Mouse (Mus musculus) heart, embryonic 13.5 days (tissue): ENCODE results near the gene Plekho2. TPM values are rescaled to one million over a fixed set of nuclear protein-coding genes. Genes with fewer than 3 reads are reported as not detected.

Experiments used
- ATAC-seq: fragments of 200-750 bp; cut with Nextera tagmentation; 2 replicates; pipeline ENCODE4 v1.8.0; 2017; ENCODE audit warnings: moderate TSS enrichment; ENCODE audit not compliant: insufficient number of reproducible peaks, low FRiP score, low TSS enrichment; ENCODE audit errors: extremely low read depth
- H3K27ac ChIP-seq: fragments of 300-500 bp; sonication (generic); replicated peaks from 2 replicates; pipeline ENCODE4 v1.5.1; 2015; ENCODE audit warnings: moderate library complexity, mild to moderate bottlenecking, inconsistent platforms
- H3K27me3 ChIP-seq: fragments of 300-500 bp; sonication (generic); replicated peaks from 2 replicates; pipeline ENCODE4 v1.6.1; 2015; ENCODE audit warnings: mild to moderate bottlenecking, inconsistent platforms
- H3K36me3 ChIP-seq: fragments of 300-500 bp; sonication (generic); 2 replicates; pipeline ENCODE4 v1.6.1; 2015; ENCODE audit warnings: mild to moderate bottlenecking, inconsistent platforms
- H3K4me1 ChIP-seq: fragments of 300-500 bp; sonication (generic); 2 replicates; pipeline ENCODE4 v1.6.1; 2015; ENCODE audit warnings: inconsistent platforms
- H3K4me2 ChIP-seq: fragments of 300-500 bp; sonication (generic); 2 replicates; pipeline ENCODE4 v1.6.1; 2015; ENCODE audit warnings: inconsistent platforms, mild to moderate bottlenecking, moderate library complexity
- H3K4me3 ChIP-seq: fragments of 300-500 bp; sonication (generic); 2 replicates; pipeline ENCODE4 v1.5.1; 2015; ENCODE audit warnings: moderate library complexity, mild to moderate bottlenecking, inconsistent platforms
- H3K9ac ChIP-seq: fragments of 300-500 bp; sonication (generic); 2 replicates; pipeline ENCODE4 v1.6.1; 2015; ENCODE audit warnings: inconsistent platforms, mild to moderate bottlenecking, moderate library complexity
- H3K9me3 ChIP-seq: fragments of 300-500 bp; sonication (generic); 2 replicates; pipeline ENCODE4 v1.6.1; 2016; ENCODE audit warnings: inconsistent platforms
- WGBS: fragments of 180-500 bp; shearing (Covaris S2); methylation state at CpG from one replicate; pipeline ENCODE4 v1.1.7; 2015; ENCODE audit warnings: mixed read lengths; 5-methylcytosine and 5-hydroxymethylcytosine counted together
- polyA plus RNA-seq: library from polyadenylated mRNA; unstranded; fragments of >200 nt; fragmentation: Nextera tagmentation; extraction: Ambion mirVana; gene quantifications from 2 replicates; pipeline ENCODE4 v1.2.1, GENCODE M21; 2015

Plekho2 gene
- polyA plus RNA-seq, 1 experiment from 2014 or later, result 10.7 TPM

DNA sequence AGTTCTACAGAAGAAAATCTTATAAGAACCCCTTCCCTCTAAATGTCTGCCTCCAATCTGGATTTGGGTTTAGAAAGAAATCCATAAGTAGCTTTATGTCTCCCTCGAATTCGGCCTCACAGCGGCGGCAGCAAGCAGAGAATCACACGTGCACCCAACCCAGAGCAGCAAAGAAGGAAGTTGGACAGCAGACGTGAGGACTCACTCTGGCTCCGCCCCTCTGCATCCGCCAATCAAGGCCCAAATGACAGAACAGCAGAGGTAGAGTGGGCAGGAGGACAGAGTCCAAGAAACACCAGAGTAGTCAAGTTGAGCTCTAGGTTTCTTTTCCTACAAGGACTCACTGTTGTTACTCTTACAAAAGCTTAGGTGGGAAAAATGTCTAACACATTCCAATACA, 3.2 kb upstream of the Plekho2 start:
- no peaks in the 10 kb centered on the region for H3K27me3 ChIP-seq
- H3K9me3 ChIP-seq, result no peaks in the 10 kb centered on the region; the same call in 1 of the 2 replicates
- 23% methylated on average over 8 of the region's 8 CpGs for WGBS
- no peak overlapping the region for H3K4me3 ChIP-seq
- H3K27ac ChIP-seq, result no peak overlapping the region
- ATAC-seq, result no peak
- no peak overlapping the region for H3K9ac ChIP-seq
- H3K4me1 ChIP-seq, result peaks cover 38% of the 10 kb centered on the region
- H3K4me2 ChIP-seq, result no peak overlapping the region
- no peaks in the 10 kb centered on the region for H3K36me3 ChIP-seq

DNA sequence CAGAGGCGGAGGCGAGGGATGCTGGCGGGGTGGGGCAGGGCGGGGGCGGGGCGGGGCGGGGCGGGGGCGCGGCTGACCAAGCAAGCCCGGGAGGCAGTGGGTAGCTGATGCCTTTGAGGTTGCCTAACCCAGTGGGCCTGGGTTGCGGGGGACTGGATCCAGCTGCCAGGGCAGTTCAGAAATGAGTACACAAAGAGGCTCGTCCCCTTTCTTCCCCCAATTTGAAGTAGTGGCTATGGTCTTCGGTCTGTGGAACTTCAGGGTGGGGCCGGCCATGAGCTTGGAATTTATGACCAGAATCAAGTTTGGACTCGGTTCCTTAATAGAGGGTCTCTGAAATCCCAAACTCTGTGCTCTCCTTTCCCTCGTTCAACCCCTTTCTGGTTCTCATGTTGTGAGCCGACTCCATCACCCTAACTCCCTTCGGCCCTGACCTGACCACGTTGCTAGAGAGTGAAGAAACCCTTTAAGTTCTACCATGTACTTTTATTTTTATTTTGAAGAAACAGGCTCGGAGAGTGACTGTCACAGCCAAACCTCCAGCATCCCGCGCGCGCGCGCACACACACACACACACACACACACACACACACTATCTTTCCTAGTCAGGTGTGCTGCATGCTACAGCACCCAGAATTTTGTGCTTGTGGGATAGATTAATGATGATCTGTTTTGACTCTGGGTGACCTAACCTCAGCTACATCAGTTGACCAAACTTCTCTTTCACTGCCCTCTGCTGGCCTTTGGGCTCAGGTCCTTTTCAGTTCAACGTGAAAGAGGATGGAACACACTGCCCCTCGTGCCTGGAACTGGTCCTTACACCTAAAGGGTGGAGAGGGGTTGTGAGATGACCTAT, 789 bp upstream of the Plekho2 start:
- Histone ChIP-seq H3K4me3 (peak overlapping the region; percentile 76), H3K4me1 (peaks cover 50% of the 10 kb centered on the region), H3K4me2 (peak overlapping the region; percentile 78), H3K9me3 (no peaks in the 10 kb centered on the region; the same call in 1 of the 2 replicates), H3K27me3 (no peaks in the 10 kb centered on the region), H3K9ac (peak overlapping the region; percentile 73), H3K27ac (peak overlapping the region; percentile 86), H3K36me3 (no peaks in the 10 kb centered on the region)
- WGBS, result 5% methylated on average over 29 of the region's 29 CpGs
- ATAC-seq, result no peak

DNA sequence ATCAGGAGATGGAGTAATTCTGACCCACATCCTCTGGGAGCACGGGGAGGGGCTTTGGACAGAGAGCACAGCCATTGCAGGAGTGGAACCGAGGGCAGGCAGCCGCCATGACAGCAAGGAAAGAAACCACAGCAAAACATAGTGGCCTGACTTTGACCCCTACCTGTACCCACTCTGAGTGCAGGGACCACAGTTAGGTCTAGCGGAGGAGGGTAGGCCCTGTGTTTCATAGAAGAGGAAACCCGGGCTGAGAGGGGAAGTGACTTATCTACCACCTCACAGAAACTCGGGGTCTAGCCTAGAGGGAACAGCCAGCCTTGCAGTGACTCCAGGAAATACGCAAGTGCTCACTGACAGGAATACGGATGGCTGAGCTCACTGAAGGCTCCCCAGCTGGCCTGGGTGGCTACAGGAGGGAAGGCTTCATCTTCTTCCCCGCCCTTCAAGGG, 1.0 kb downstream of the Plekho2 start:
- ATAC-seq, result no peak
- Histone ChIP-seq H3K9ac (peak overlapping the region; percentile 90), H3K27ac (peak overlapping the region; percentile 84), H3K4me2 (peak overlapping the region; percentile 78), H3K9me3 (no peaks in the 10 kb centered on the region), H3K4me3 (peak overlapping the region; percentile 76), H3K27me3 (no peaks in the 10 kb centered on the region), H3K36me3 (no peaks in the 10 kb centered on the region), H3K4me1 (peaks cover 63% of the 10 kb centered on the region)
- WGBS, result 32% methylated on average over 9 of the region's 9 CpGs

DNA sequence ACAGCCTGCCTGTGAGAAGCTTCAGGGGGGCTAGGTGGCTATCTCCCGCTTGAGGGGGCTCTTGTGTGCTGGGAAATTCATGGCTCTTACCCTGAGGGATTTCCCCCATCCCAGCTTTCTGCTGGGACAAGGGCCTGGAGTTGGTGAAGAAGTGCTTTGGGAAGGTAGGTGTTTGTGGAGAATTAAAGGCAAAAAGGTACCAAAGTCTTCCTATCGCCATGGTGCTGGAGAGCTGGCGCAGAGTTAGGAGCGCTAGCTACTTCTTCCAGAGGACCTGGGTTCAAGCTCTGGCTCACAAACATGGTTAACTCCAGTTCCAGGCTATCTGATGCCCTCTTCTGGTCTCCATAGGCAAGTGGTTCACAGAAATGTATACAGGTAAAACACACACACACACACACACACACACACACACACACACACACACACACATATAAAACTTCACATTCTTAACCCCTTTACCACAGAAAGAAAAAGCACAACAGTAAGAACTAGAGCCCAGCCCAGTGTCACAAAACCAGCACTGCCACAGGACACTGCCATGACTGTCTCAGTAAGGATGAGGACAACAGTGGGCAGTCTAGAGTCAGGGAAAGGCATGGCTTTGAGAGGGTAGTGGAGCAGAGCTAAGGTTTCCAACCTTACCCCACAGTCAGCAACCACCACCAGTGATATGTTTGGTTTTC, 2.2 kb downstream of the Plekho2 start:
- H3K9me3 ChIP-seq, result no peaks in the 10 kb centered on the region
- H3K9ac ChIP-seq, result peak overlapping the region; percentile 62
- peak overlapping the region; percentile 78 for H3K4me2 ChIP-seq
- H3K27ac ChIP-seq, result peak overlapping the region; percentile 90; the same call in 1 of the 2 replicates
- no peaks in the 10 kb centered on the region for H3K27me3 ChIP-seq
- WGBS, result 89% methylated on average over 4 of the region's 4 CpGs
- peaks cover 11% of the 10 kb centered on the region for H3K36me3 ChIP-seq
- peaks cover 60% of the 10 kb centered on the region for H3K4me1 ChIP-seq
- H3K4me3 ChIP-seq, result 0 out of 2 replicates have a peak overlapping the region, but pooled peaks have one; percentile 76
- ATAC-seq, result no peak

DNA sequence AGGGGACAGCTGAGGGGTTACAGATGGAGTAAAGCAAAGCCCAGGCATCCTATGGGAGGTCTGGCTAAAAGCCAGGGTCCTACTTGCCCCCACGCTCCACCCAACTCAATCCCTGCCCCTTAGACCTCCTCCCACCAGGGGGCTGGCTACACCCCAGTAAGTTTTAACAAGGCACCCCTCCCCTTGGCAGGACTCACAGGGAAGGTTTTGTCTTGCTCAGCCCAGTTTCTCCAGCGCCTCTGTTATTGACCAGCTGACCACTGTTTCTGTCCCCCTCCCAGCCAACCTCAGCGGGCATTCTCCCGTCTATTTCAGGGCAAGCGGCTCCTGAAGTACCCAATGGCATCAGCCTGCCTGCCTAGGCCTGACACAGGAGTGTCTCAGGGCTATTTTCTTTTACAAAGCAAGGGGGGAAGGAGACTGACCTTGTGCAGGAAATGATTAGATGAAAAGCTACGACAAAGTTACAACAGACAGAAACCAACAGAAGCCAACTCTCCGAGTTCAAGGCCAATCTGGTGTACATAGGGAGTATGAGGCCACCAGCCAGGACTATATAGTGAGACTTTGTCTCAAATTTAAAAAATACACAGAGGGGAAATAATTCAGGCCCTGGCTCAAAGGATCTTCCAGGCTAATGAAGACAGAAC, 2.9 kb downstream of the Plekho2 start:
- Histone ChIP-seq H3K9me3 (no peaks in the 10 kb centered on the region), H3K4me1 (peaks cover 60% of the 10 kb centered on the region), H3K27me3 (no peaks in the 10 kb centered on the region), H3K27ac (peak overlapping the region; percentile 90), H3K36me3 (peaks cover 18% of the 10 kb centered on the region), H3K4me3 (no peak overlapping the region), H3K9ac (peak overlapping the region; percentile 62), H3K4me2 (peak overlapping the region; percentile 78)
- ATAC-seq, result no peak
- 47% methylated on average over 7 of the region's 7 CpGs for WGBS

DNA sequence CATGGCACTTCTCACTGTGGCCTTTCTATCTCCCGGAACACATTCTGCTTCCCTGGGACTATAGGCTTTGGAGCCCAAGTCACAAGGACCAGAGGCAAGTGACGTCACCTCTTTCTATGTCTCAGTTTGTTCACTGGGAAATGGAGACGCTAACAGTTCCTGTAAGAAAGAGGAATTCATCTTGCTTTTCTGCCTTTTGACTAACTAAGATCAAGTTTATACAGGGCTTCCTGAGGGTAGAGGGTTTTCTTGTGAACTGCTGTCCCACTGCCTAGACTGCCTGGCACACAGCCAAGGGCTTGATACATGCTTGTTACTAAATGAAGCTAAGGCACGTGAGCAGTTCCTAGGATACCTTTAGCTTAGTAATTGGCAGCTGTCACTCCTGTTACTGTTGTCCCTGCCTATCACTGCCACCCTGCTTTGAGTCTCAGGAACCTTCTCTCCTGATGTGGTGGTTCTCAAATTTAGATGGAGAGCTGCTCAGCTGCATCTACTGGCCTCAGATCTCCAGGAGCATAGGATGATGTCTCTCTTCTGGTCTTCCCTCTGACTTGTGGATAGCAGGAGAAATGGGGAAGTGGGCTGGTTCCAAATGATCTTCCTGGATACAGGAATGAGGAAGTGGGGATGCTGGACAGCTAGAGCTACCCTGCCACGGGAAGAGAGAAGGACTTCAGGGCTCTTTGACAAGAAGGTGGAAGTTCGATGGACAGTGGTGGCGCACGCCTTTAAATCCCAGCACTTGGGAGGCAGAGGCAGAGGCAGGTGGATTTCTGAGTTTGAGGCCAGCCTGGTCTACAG, 4.2 kb downstream of the Plekho2 start:
- Histone ChIP-seq H3K27me3 (no peaks in the 10 kb centered on the region), H3K4me2 (peak overlapping the region; percentile 41), H3K9ac (peak overlapping the region; percentile 45; the same call in 1 of the 2 replicates), H3K4me3 (no peak overlapping the region; the same call in 1 of the 2 replicates), H3K36me3 (peaks cover 25% of the 10 kb centered on the region), H3K27ac (peak overlapping the region; percentile 90), H3K9me3 (no peaks in the 10 kb centered on the region), H3K4me1 (peaks cover 56% of the 10 kb centered on the region)
- no peak for ATAC-seq
- WGBS, result 40% methylated on average over 8 of the region's 8 CpGs

DNA sequence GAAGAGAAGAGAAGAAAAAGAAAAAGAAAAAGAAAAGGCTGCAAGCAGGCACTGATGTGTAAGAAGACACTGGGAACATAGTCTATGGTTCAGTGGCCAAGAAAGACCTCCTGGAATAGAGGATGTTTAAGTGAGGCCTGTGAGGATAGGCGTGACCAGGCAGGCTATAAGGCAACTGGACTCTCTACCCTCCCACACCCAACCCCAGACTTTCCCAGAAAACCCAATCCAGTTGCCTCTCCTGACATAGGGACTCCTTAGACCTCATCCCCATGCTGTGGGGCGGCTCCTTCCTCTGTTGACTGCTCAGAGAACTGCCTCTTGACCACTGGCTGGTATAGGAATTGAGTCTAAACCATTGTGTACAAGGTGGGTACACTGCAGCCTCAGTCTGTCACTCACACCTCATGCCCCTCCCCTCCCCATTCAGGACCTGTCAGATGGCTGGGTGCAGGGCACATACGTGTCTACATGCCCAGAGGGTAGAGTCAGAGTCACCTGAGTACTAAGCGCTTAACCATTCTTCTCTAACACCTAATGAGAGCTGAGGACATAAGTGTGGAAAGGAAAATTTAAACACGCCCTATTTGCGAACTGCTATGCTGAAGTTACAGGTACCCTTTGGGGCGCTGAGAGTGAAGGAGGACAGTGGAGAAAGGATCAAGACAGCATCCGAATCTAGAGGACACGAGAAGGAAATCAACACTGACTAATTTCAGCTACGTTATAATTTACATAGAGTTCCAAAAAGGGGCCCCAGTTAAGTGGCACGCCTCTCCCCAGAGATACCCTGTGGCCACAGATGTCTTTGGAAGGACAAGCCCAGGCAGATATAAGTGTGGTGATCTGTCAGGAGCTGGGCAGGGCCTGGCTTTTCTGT, 5.1 kb downstream of the Plekho2 start:
- peak overlapping the region; percentile 41 for H3K4me2 ChIP-seq
- H3K4me1 ChIP-seq, result peaks cover 57% of the 10 kb centered on the region
- peak overlapping the region; percentile 45; the same call in 1 of the 2 replicates for H3K9ac ChIP-seq
- peak overlapping the region; percentile 90 for H3K27ac ChIP-seq
- H3K27me3 ChIP-seq, result no peaks in the 10 kb centered on the region
- ATAC-seq, result no peak
- 63% methylated on average over 11 of the region's 11 CpGs for WGBS
- peaks cover 27% of the 10 kb centered on the region for H3K36me3 ChIP-seq
- H3K4me3 ChIP-seq, result no peak overlapping the region
- no peaks in the 10 kb centered on the region for H3K9me3 ChIP-seq

DNA sequence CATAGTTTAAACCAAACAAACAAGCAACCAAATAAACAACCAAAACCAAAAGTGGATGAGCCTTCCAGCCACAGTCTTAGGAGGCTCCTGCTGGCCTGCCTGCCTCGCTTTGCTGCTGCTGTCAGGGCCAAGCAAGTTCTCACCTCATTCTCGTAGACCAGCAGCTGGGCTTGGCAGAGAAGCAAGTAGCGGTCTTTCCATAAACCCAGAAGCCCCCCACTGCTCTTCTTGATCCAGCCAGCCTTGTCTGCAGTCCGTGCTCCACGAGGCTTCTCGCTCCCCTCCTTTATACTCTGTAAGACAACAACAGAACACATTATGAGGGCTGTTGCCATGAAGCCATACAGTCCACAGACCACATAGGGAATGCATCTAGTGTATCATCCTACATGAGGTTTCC, 7.0 kb downstream of the Plekho2 start:
- WGBS, result 74% methylated on average over 6 of the region's 6 CpGs
- no peaks in the 10 kb centered on the region for H3K27me3 ChIP-seq
- no peak overlapping the region for H3K4me3 ChIP-seq
- no peak overlapping the region for H3K4me2 ChIP-seq
- H3K9me3 ChIP-seq, result no peaks in the 10 kb centered on the region
- H3K27ac ChIP-seq, result no peak overlapping the region
- H3K36me3 ChIP-seq, result peaks cover 40% of the 10 kb centered on the region
- H3K9ac ChIP-seq, result no peak overlapping the region
- peaks cover 42% of the 10 kb centered on the region for H3K4me1 ChIP-seq
- ATAC-seq, result no peak

DNA sequence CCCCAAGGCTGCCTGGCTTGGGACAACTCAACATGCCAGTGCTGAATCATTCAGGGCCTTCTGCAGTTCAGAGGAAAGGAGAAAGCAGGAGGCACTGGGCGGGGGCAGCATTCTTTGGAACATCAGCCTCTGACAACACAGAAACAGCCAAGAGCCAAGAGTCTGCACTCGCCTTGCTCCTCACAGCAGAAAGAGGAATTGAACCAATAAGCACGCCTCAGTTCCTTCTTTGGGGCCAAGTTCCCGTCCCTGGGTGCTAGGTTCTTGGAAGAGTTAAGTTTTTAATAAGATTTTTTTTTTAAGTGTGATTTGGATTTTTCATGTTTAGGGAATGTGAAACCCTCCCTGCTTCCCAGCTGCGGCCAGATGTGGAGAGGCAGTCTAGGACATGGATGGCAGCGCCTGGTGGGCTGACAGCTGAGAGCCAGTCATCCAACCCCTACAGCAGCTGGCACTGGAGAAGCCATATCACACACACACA, 10.3 kb downstream of the Plekho2 start:
- peaks cover 71% of the 10 kb centered on the region for H3K36me3 ChIP-seq
- no peak overlapping the region for H3K4me3 ChIP-seq
- no peak for ATAC-seq
- H3K27me3 ChIP-seq, result no peaks in the 10 kb centered on the region
- no peak overlapping the region for H3K9ac ChIP-seq
- H3K4me1 ChIP-seq, result peaks cover 14% of the 10 kb centered on the region
- peak overlapping the region; percentile 10 for H3K27ac ChIP-seq
- no peaks in the 10 kb centered on the region for H3K9me3 ChIP-seq
- no peak overlapping the region for H3K4me2 ChIP-seq
- 78% methylated on average over 6 of the region's 6 CpGs for WGBS

DNA sequence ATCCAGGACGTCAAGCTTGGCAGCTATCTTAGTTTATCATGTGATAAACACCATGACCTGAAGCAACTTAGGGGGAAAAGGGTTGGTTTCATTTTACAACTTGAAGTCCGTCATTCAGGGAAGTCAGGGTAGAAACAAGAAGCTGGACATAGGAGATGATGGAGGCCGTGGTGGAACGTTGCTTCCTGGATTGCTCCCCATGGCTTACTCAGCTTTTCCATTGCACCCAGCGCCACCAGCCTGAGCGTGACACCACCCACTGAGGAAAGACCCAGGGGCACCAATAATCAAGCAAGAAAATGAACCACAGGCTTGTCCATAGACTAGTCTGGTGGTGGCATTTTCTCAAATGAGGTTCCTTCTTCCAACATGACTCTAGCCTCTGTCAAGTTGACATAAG, 11.1 kb downstream of the Plekho2 start:
- Histone ChIP-seq H3K9ac (no peak overlapping the region), H3K36me3 (peaks cover 78% of the 10 kb centered on the region), H3K4me2 (no peak overlapping the region), H3K27ac (peak overlapping the region; percentile 10; the same call in 1 of the 2 replicates), H3K4me1 (peaks cover 12% of the 10 kb centered on the region), H3K27me3 (no peaks in the 10 kb centered on the region), H3K4me3 (no peak overlapping the region), H3K9me3 (no peaks in the 10 kb centered on the region)
- ATAC-seq, result no peak
- 77% methylated on average over 6 of the region's 6 CpGs for WGBS
